Mouse (Mus musculus) cerebellum, adult (tissue): ENCODE measurements around the gene Ebf1.

ENCODE experiments used
- ATAC-seq: cut with Nextera tagmentation; 2 replicates; pipeline ENCODE4 v1.9.2; 2017; ENCODE audit warnings: mild to moderate bottlenecking, moderate library complexity, mixed read lengths; ENCODE audit not compliant: insufficient number of reproducible peaks, low FRiP score, low TSS enrichment

Ebf1 gene

DNA sequence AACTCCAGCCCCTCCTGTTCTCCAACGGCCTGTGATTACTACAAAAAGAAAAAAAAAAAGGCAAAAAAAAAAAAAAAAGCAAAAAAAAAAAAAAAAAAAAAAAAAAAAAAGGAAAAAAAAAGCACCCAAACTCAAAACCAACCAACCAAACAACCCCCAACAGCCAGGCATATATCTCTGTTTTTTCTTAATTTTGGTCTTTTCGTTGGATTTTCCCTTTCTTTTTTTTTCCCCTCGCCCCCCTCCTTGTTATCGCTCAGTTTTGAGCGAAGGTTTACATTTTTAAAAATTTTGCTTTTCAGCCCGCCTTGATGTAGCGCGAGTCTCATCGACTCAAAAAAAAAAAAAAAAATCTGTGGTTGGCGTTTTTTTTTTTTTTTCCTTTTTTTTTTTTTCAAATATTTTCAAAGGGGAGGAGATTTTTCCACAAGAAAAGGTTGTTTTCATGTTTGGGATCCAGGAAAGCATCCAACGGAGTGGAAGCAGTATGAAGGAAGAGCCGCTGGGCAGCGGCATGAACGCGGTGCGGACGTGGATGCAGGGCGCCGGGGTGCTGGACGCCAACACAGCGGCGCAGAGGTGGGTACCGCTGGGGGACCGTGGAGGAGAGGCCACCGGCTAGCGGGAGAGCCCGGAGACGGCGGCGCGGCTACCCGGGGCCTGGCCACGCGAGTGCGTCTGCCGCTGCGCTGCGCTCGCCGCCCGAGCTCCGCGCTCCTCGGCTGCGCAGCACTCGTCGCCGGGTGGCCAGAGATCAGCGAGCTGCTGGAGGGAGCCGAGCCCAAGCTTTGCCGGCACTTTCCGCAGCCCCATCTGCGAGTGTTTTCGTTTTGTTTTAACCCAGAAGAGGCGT lies 843 bp downstream of the Ebf1 start:
- no peak for ATAC-seq

DNA sequence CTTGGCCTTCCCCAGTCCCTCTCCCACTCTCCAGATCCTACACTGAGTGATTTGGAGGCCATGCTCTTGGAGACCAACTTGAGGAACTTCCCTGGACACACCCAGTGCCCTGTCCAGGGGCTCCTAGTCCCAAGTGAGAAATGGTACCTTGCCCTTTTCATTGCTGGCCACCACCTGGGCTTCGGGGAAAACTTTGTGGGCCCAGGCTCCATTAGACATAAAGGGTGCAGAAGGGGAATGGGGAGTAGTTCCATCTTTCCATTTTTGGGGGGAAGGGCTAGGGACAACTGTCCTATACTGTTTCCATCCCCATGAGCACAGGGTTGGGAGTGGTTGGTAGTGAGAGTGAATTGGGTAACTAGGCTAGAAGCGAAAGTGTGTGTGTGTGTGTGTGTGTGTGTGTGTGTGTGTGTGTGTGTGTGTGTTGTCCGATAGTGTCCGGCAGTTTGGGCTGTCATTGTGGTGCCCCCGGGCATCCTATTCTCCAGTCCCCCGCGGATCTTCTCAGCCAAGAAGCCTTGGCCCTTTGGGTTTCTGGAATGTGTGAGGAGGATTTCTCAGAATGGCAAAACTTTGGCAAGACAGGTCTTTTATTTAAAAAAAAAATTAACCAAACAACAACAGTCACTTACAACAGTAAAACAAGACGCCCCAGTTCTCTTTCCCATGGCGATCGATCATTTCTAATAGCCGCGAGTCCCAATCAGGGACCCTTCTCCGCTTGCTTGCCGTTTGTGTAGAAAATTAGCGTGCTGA lies 2.2 kb downstream of the Ebf1 start:
- ATAC-seq: no peak

- no peak for ATAC-seq
Measured at GRCm38 (mm10) chr11:44619887-44620693, 3.0 kb downstream of the Ebf1 start.

DNA sequence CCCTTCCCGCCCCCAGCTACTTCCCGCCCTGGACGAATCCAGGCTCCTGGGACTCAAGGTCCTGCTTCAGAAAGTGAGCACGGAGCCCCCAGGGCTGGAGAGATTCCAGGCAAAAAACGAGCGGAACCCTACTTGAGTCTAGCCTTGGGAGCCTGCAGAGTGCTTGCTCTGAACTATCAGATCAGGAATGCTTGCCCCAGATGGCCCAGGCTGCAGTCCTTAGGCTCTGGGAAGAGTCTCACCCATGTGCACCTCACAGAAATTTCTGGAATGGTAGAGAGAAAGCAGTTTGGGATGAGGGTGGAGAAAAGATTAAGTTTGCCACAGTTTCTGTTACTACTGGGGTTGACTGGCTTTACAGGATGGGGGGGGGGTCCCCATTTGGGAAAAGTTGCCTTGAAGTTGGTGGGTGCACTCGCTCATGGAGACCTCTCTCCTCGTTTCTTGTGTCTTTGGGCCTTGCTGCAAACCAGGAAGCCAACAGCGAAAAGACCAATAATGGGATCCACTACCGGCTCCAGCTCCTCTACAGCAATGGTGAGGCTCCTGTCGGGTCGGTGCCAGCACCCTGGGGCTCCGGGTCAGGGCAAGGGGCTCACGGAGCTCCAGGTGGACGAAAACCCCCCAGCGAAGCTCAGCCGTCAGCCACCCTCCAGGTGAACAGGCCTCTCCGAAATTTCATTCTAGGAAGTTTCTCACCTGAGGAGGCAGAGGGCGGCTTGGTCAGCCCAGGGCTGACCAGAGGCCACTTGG lies 3.8 kb downstream of the Ebf1 start:
- ATAC-seq: no peak

DNA sequence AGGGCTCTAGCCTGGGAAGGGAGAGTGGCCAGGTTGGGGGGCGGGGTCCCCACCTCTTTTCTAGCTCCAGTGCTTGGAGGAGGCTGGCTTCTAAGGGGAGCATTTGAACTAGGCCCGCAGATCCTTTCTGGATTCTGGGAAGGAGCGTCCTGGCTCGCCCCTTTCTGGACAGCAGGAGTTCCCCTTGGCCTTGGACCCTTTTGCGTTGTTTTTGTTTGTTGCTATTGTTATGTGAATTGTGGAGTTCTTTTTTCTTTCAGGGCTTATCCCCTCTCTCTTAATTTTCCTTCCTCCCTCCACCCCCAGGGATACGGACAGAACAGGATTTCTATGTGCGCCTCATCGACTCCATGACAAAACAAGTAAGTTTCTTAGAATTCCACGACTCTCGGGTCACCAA lies 4.5 kb downstream of the Ebf1 start:
- ATAC-seq: no peak

DNA sequence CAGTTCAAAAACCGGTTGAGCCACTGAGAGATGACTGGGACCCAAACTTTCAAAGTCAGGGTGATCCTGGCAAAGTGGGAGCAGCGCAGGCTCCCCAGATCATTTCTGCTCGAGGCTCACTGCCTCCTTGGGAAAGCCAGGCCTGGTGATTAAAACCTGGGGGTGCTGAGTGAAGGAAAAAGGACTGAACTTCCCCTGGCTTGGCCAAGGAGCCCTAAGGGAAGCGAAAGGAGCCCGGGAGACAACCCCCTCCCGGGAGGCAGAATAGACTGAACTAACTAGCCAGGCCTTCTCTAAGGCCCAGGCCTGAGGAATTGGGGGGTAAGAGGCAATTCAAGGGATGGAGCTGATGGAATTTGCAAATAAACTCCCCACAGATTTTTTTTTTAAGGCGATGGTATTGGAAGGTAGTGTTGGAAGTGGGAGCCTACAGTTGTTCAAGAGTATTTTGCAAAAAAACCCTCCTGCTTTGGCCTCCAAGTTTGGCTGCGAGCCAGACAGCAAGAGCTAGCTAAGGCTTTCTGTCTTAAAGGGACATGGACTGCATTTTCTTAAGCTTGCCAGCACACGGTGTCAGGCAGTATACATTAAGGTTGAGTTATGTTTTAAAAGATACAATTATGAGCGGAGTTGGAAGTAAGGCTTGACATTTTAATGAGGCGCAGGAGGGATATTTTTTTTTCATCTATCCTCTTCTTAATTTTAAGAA lies 5.1 kb downstream of the Ebf1 start:
- ATAC-seq: no peak

- ATAC-seq: no peak
Measured at GRCm38 (mm10) chr11:44624564-44624963, 7.4 kb downstream of the Ebf1 start.

GRCm38 (mm10) chr11:44626065-44626464 lies 8.9 kb downstream of the Ebf1 start:
- ATAC-seq: peak; percentile 82

DNA sequence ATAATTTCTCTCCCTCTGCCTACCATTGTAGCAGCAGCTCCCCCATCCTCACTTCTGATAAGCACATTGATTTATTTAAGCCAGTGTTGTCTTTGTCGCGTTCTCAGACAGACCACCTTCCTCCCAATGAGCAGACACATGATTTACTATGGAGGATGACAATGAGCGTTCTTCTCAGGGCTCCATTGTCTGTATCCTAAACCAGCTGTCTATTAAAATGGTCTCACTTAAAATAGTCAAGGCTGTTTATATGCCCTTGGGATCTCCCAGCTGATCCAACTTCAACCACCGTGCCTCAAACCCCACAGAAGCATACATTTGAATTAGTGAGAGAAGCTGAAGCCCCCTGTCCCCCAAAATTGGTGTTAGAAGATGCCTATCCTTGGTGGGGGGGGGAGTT lies 11.3 kb downstream of the Ebf1 start:
- ATAC-seq: no peak

GRCm38 (mm10) chr11:44632064-44632968 lies 15.2 kb downstream of the Ebf1 start:
- ATAC-seq: no peak

DNA sequence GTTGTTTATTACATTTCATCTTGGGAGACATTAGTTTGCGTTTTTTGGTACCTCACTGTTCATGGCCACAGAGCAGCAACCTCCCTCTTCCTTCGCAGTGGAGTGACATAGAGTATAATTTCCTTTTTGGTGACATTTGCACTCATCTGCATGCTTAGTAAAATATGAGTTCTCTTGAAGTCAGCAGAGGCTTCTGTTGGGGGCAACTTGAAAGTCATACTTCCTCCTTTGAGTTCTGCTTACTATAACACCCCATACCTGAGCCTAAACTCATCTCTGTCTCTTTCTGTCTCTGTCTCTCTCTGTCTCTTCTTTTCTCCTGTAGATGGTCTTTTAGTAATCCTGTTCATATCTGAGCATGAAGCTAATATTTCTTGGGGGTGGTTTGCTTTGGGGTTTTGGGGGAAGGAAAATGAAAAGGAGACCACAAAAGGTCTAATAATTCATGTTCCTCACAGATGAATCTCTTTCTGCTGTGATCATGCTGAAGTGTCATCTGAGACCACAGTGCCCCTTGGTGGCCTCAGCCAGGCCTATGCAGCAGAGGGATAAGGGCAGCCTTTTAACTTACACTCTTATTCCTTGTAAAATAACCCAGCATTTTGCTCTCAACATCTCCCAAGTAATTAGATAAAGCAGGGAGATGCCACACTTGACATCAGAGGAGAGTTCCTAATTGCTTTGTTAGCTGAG lies 16.0 kb downstream of the Ebf1 start:
- ATAC-seq: no peak

- no peak for ATAC-seq
Measured at GRCm38 (mm10) chr11:44634552-44635193, 17.6 kb downstream of the Ebf1 start.

DNA sequence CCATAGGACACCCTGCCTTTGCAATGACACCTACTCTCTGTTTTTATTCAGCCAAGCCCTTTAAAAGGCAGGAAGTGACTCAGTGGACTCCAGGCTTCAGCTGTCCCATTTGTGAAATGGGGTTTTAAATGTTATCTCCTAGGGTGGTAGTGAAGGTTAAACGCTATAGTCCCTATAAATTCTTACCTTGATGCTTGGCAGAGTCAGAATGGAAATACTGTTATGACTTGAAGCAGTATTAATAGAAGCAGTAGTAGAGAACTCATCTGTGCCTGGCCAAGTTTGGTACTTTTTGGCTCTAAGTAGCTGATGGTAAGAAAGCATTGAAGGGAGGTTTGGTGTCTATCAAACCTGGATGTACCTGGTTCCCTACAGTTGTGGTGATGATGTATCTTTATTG lies 19.1 kb downstream of the Ebf1 start:
- ATAC-seq: no peak

DNA sequence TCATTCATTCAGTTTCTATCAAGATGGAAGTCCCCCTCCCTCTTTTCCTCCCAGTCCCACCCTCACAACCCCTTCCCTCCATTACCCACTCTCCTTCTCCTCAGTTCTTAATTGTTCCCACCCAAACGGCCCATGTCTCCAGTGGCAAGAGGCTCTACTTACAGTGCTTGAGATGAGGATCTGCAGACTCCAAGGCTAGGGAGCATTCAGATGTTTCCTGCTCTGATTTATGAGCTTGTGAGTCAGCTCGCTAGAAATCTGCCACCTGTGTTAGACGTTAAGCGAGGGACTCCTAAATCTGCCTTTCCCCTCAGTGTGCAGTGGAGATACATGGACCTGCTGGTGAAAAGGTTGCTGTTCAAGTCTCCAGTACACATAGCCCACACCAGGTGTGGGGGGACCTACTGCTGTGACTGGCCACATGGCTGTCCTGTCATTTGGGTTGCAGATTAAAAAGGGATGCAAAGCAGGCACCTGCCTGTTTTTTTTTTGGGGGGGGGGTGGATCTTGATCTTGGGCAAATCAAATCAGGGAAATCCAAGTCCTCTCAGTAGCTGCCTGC lies 21.2 kb downstream of the Ebf1 start:
- ATAC-seq: no peak

GRCm38 (mm10) chr11:44641496-44641895 lies 24.4 kb downstream of the Ebf1 start:
- no peak for ATAC-seq

- ATAC-seq: no peak
Measured at GRCm38 (mm10) chr11:44654340-44655019, 37.4 kb downstream of the Ebf1 start.

DNA sequence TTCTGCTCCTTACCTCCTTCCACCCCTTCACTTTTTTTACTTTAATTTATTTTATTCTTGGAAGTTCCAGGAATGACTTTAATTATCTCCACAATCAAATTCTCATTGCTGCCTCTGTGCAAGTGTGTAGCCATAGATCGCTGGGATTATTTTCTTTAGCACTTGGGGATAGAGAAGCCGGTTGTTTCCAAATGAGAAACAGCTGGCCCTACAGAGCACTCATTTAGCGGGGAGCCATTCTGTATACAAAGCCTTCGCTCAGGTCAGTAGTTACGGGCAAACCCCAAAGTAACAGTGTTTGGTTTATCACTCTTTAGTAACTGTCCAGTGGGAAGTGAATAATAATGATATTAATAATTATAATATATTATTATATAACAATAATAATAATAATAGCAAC lies 38.4 kb downstream of the Ebf1 start:
- ATAC-seq: no peak
